Mouse (Mus musculus) c-Kit-positive CD71-positive TER-119-positive erythroid progenitor cells, embryonic 14.5 days (primary cell): ENCODE measurements around the gene Akt3.

Source experiments
- DNase-seq: peaks from one replicate; pipeline ENCODE4 v3.0.0-alpha.2; 2013; ENCODE audit warnings: low spot score

The Akt3 gene

GRCm38 (mm10) chr1:177186751-177187150 lies 71.3 kb downstream of the Akt3 start:
- no peak for DNase-seq

- no peak for DNase-seq
Observed at GRCm38 (mm10) chr1:177179635-177180034, 78.4 kb downstream of the Akt3 start.

GRCm38 (mm10) chr1:177175436-177175835 lies 82.6 kb downstream of the Akt3 start:
- DNase-seq: no peak

- no peak for DNase-seq
Observed at GRCm38 (mm10) chr1:177171300-177171699, 86.7 kb downstream of the Akt3 start.

GRCm38 (mm10) chr1:177165789-177166188 lies 92.2 kb downstream of the Akt3 start:
- DNase-seq: no peak

- no peak for DNase-seq
Observed at GRCm38 (mm10) chr1:177165336-177165735, 92.7 kb downstream of the Akt3 start.

GRCm38 (mm10) chr1:177150344-177151021 lies 107.5 kb downstream of the Akt3 start:
- DNase-seq: no peak

- no peak for DNase-seq
Observed at GRCm38 (mm10) chr1:177148746-177149145, 109.3 kb downstream of the Akt3 start.

GRCm38 (mm10) chr1:177141468-177141867 lies 116.5 kb downstream of the Akt3 start:
- DNase-seq: no peak

- DNase-seq: no peak
Observed at GRCm38 (mm10) chr1:177139652-177140051, 118.4 kb downstream of the Akt3 start.

GRCm38 (mm10) chr1:177131458-177131857 lies 126.5 kb downstream of the Akt3 start:
- DNase-seq: no peak

- DNase-seq: no peak
Observed at GRCm38 (mm10) chr1:177126674-177127073, 131.3 kb downstream of the Akt3 start.

- no peak for DNase-seq
Observed at GRCm38 (mm10) chr1:177110665-177111271, 147.2 kb downstream of the Akt3 start.

GRCm38 (mm10) chr1:177090465-177090864 lies 167.5 kb downstream of the Akt3 start:
- DNase-seq: no peak

GRCm38 (mm10) chr1:177089515-177089914 lies 168.5 kb downstream of the Akt3 start:
- no peak for DNase-seq

GRCm38 (mm10) chr1:177089048-177089447 lies 169.0 kb downstream of the Akt3 start:
- no peak for DNase-seq

- peak; percentile 2 for DNase-seq
Observed at GRCm38 (mm10) chr1:177081957-177082645, 175.9 kb downstream of the Akt3 start.

GRCm38 (mm10) chr1:177069161-177069560 lies 188.8 kb downstream of the Akt3 start:
- DNase-seq: no peak

- no peak for DNase-seq
Observed at GRCm38 (mm10) chr1:177067123-177067646, 190.8 kb downstream of the Akt3 start.

GRCm38 (mm10) chr1:177065732-177066131 lies 192.3 kb downstream of the Akt3 start:
- DNase-seq: no peak

GRCm38 (mm10) chr1:177061761-177062160 lies 196.2 kb downstream of the Akt3 start:
- no peak for DNase-seq

GRCm38 (mm10) chr1:177054891-177055290 lies 203.1 kb downstream of the Akt3 start:
- no peak for DNase-seq

GRCm38 (mm10) chr1:177051366-177051963 lies 206.5 kb downstream of the Akt3 start:
- no peak for DNase-seq
